Mouse (Mus musculus) testis, adult 2 months (tissue): ENCODE data around the gene OR5BS1P.
"Not testable (repeated sequence)": the region's sequence is repeated elsewhere in the genome, so short reads cannot be mapped to it uniquely, and the experiment has no call there.

Experiments used
- CTCF ChIP-seq: fragments of 200-500 bp; IDR thresholded peaks from 2 replicates; pipeline ENCODE4 v1.5.1; 2012; ENCODE audit warnings: low read depth, mild to moderate bottlenecking, inconsistent platforms, low read length, moderate library complexity; ENCODE audit not compliant: control insufficient read depth, insufficient read depth, insufficient replicate concordance
- POLR2A ChIP-seq: fragments of 200-500 bp; IDR thresholded peaks from 2 replicates; pipeline ENCODE4 v1.6.1; 2012; ENCODE audit warnings: low read depth, mild to moderate bottlenecking, inconsistent platforms, low read length, moderate library complexity; ENCODE audit not compliant: control insufficient read depth

DNA sequence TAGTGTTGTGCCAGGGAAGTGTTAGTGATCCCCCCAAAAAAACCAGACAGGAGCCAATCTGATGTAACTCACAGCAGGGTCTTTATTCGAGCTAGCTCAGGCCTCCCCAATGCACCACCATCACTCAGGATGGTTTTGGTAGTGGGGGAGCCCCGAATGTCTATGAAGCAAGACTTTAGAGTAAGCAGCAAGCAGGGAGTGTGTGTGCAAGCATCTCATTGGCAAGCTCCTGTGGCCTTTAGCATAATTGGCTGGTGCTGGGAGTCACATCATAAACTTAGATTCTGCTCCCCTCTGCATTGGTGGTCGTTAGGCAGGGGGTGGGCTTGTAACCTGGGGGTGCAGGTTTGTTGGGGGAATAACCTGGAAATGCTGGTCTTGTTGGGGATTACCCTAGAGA, 44.0 kb downstream of the OR5BS1P start:
- TF ChIP-seq POLR2A, CTCF: not testable (repeated sequence)
